Mouse (Mus musculus): ENCODE data around the gene Rundc3b. TPM values are rescaled to one million over a fixed set of nuclear protein-coding genes. Genes with fewer than 3 reads are reported as not detected.

Gene Rundc3b
- polyA plus RNA-seq, 1 experiment from 2014 or later, result 5.4 TPM

- ATAC-seq, result peak; percentile 94
- no peaks in the 10 kb centered on the region for H3K9me3 ChIP-seq (ENCODE audit: control insufficient read depth, low read length)
These were observed 11.8 kb upstream of the Rundc3b start for GRCm38 (mm10) chr5:8634489-8634975.

GRCm38 (mm10) chr5:8632901-8633300 lies 10.1 kb upstream of the Rundc3b start:
- H3K4me3 ChIP-seq (ENCODE audit: low read length), result no peak overlapping the region
- no peaks in the 10 kb centered on the region for H3K36me3 ChIP-seq (ENCODE audit: control insufficient read depth, insufficient read depth, low read length)
- H3K27ac ChIP-seq (ENCODE audit: low read length), result no peak overlapping the region
- no peak overlapping the region for H3K4me2 ChIP-seq (ENCODE audit: low read depth, low read length)
- 47% methylated on average over 3 of the region's 3 CpGs for WGBS
- H3K27me3 ChIP-seq (replicated peaks; ENCODE audit: control insufficient read depth, insufficient read depth, low read length), result no peaks in the 10 kb centered on the region
- H3K9ac ChIP-seq (ENCODE audit: low read depth, low read length), result no peak overlapping the region
- H3K9me3 ChIP-seq (ENCODE audit: control insufficient read depth, low read length), result no peaks in the 10 kb centered on the region
- no peaks in the 10 kb centered on the region for H3K4me1 ChIP-seq (ENCODE audit: control insufficient read depth, insufficient read depth, low read length)
- ATAC-seq, result peak; percentile 79

More at GRCm38 (mm10) chr5:8634489-8634975, 11.8 kb upstream of the Rundc3b start:
- Histone ChIP-seq H3K27ac (ENCODE audit: low read length) (no peak overlapping the region), H3K4me2 (ENCODE audit: low read depth, low read length) (no peak overlapping the region), H3K9ac (ENCODE audit: low read depth, low read length) (no peak overlapping the region), H3K4me1 (ENCODE audit: control insufficient read depth, insufficient read depth, low read length) (no peaks in the 10 kb centered on the region), H3K4me3 (ENCODE audit: low read length) (no peak overlapping the region), H3K27me3 (replicated peaks; ENCODE audit: control insufficient read depth, insufficient read depth, low read length) (no peaks in the 10 kb centered on the region), H3K36me3 (ENCODE audit: control insufficient read depth, insufficient read depth, low read length) (no peaks in the 10 kb centered on the region)

- H3K4me3 ChIP-seq (ENCODE audit: low read length), result peak overlapping the region; percentile 87
- peak overlapping the region; percentile 80 for H3K9ac ChIP-seq (ENCODE audit: low read depth, low read length)
- under 1% methylated on average over 22 of the region's 49 CpGs for WGBS
- peak overlapping the region; percentile 47 for H3K27ac ChIP-seq (ENCODE audit: low read length)
- H3K4me1 ChIP-seq (ENCODE audit: control insufficient read depth, insufficient read depth, low read length), result no peaks in the 10 kb centered on the region
- no peaks in the 10 kb centered on the region for H3K36me3 ChIP-seq (ENCODE audit: control insufficient read depth, insufficient read depth, low read length)
- peak; percentile 76 for ATAC-seq
- H3K4me2 ChIP-seq (ENCODE audit: low read depth, low read length), result peak overlapping the region; percentile 94
- H3K9me3 ChIP-seq (ENCODE audit: control insufficient read depth, low read length), result no peaks in the 10 kb centered on the region
- no peaks in the 10 kb centered on the region for H3K27me3 ChIP-seq (replicated peaks; ENCODE audit: control insufficient read depth, insufficient read depth, low read length)
These were observed 619 bp downstream of the Rundc3b start for GRCm38 (mm10) chr5:8622071-8622595.

- Histone ChIP-seq H3K4me2 (ENCODE audit: low read depth, low read length) (no peak overlapping the region), H3K27me3 (replicated peaks; ENCODE audit: control insufficient read depth, insufficient read depth, low read length) (no peaks in the 10 kb centered on the region), H3K36me3 (ENCODE audit: control insufficient read depth, insufficient read depth, low read length) (no peaks in the 10 kb centered on the region), H3K27ac (ENCODE audit: low read length) (no peak overlapping the region), H3K9me3 (ENCODE audit: control insufficient read depth, low read length) (no peaks in the 10 kb centered on the region), H3K4me1 (ENCODE audit: control insufficient read depth, insufficient read depth, low read length) (no peaks in the 10 kb centered on the region), H3K4me3 (ENCODE audit: low read length) (no peak overlapping the region), H3K9ac (ENCODE audit: low read depth, low read length) (no peak overlapping the region)
- ATAC-seq, result no peak
- WGBS, result 57% methylated on average over 3 of the region's 3 CpGs
These were observed 51.6 kb downstream of the Rundc3b start for GRCm38 (mm10) chr5:8571118-8571517.

GRCm38 (mm10) chr5:8566867-8567266 lies 55.9 kb downstream of the Rundc3b start:
- Histone ChIP-seq H3K27ac (ENCODE audit: low read length) (no peak overlapping the region), H3K36me3 (ENCODE audit: control insufficient read depth, insufficient read depth, low read length) (no peaks in the 10 kb centered on the region), H3K9ac (ENCODE audit: low read depth, low read length) (no peak overlapping the region), H3K27me3 (replicated peaks; ENCODE audit: control insufficient read depth, insufficient read depth, low read length) (no peaks in the 10 kb centered on the region), H3K4me1 (ENCODE audit: control insufficient read depth, insufficient read depth, low read length) (no peaks in the 10 kb centered on the region), H3K4me3 (ENCODE audit: low read length) (no peak overlapping the region), H3K4me2 (ENCODE audit: low read depth, low read length) (no peak overlapping the region), H3K9me3 (ENCODE audit: control insufficient read depth, low read length) (no peaks in the 10 kb centered on the region)
- 41% methylated on average over 3 of the region's 3 CpGs for WGBS
- ATAC-seq, result no peak

GRCm38 (mm10) chr5:8544512-8544911 lies 78.2 kb downstream of the Rundc3b start:
- Histone ChIP-seq H3K27ac (ENCODE audit: low read length) (no peak overlapping the region), H3K9me3 (ENCODE audit: control insufficient read depth, low read length) (no peaks in the 10 kb centered on the region), H3K4me1 (ENCODE audit: control insufficient read depth, insufficient read depth, low read length) (no peaks in the 10 kb centered on the region), H3K27me3 (replicated peaks; ENCODE audit: control insufficient read depth, insufficient read depth, low read length) (no peaks in the 10 kb centered on the region), H3K4me2 (ENCODE audit: low read depth, low read length) (no peak overlapping the region), H3K9ac (ENCODE audit: low read depth, low read length) (no peak overlapping the region), H3K36me3 (ENCODE audit: control insufficient read depth, insufficient read depth, low read length) (no peaks in the 10 kb centered on the region), H3K4me3 (ENCODE audit: low read length) (no peak overlapping the region)
- 81% methylated on average over 1 of the region's 5 CpGs for WGBS
- ATAC-seq, result no peak

- H3K4me1 ChIP-seq (ENCODE audit: control insufficient read depth, insufficient read depth, low read length), result no peaks in the 10 kb centered on the region
- H3K4me3 ChIP-seq (ENCODE audit: low read length), result no peak overlapping the region
- no peak overlapping the region for H3K27ac ChIP-seq (ENCODE audit: low read length)
- no peak overlapping the region for H3K4me2 ChIP-seq (ENCODE audit: low read depth, low read length)
- no peak overlapping the region for H3K9ac ChIP-seq (ENCODE audit: low read depth, low read length)
- H3K27me3 ChIP-seq (replicated peaks; ENCODE audit: control insufficient read depth, insufficient read depth, low read length), result no peaks in the 10 kb centered on the region
- H3K9me3 ChIP-seq (ENCODE audit: control insufficient read depth, low read length), result no peaks in the 10 kb centered on the region
- 77% methylated on average over 3 of the region's 3 CpGs for WGBS
- no peak for ATAC-seq
- H3K36me3 ChIP-seq (ENCODE audit: control insufficient read depth, insufficient read depth, low read length), result no peaks in the 10 kb centered on the region
These were observed 80.0 kb downstream of the Rundc3b start for GRCm38 (mm10) chr5:8542631-8543207.

GRCm38 (mm10) chr5:8541120-8542117 lies 81.3 kb downstream of the Rundc3b start:
- Histone ChIP-seq H3K4me3 (ENCODE audit: low read length) (no peak overlapping the region), H3K9me3 (ENCODE audit: control insufficient read depth, low read length) (no peaks in the 10 kb centered on the region), H3K4me1 (ENCODE audit: control insufficient read depth, insufficient read depth, low read length) (no peaks in the 10 kb centered on the region), H3K9ac (ENCODE audit: low read depth, low read length) (no peak overlapping the region), H3K36me3 (ENCODE audit: control insufficient read depth, insufficient read depth, low read length) (no peaks in the 10 kb centered on the region), H3K4me2 (ENCODE audit: low read depth, low read length) (no peak overlapping the region), H3K27ac (ENCODE audit: low read length) (no peak overlapping the region), H3K27me3 (replicated peaks; ENCODE audit: control insufficient read depth, insufficient read depth, low read length) (no peaks in the 10 kb centered on the region)
- no peak for ATAC-seq
- WGBS, result 77% methylated on average over 7 of the region's 7 CpGs

- Histone ChIP-seq H3K36me3 (ENCODE audit: control insufficient read depth, insufficient read depth, low read length) (no peaks in the 10 kb centered on the region), H3K27ac (ENCODE audit: low read length) (no peak overlapping the region), H3K4me2 (ENCODE audit: low read depth, low read length) (no peak overlapping the region), H3K9ac (ENCODE audit: low read depth, low read length) (no peak overlapping the region), H3K4me3 (ENCODE audit: low read length) (no peak overlapping the region), H3K9me3 (ENCODE audit: control insufficient read depth, low read length) (no peaks in the 10 kb centered on the region), H3K4me1 (ENCODE audit: control insufficient read depth, insufficient read depth, low read length) (no peaks in the 10 kb centered on the region), H3K27me3 (replicated peaks; ENCODE audit: control insufficient read depth, insufficient read depth, low read length) (no peaks in the 10 kb centered on the region)
- WGBS, result 35% methylated on average over 3 of the region's 3 CpGs
- ATAC-seq, result no peak
These were observed 103.7 kb downstream of the Rundc3b start for GRCm38 (mm10) chr5:8519006-8519405.
